Mouse (Mus musculus) embryonic fibroblast, embryonic 13.5 days (primary cell): ENCODE results near the gene Pla2r1.

Experiments
- CTCF ChIP-seq: IDR thresholded peaks from 2 replicates; pipeline ENCODE4 v1.5.1; 2011; ENCODE audit warnings: mild to moderate bottlenecking, control low read depth, low read length, moderate library complexity, borderline replicate concordance; ENCODE audit not compliant: insufficient read depth
- POLR2A ChIP-seq: IDR thresholded peaks from 2 replicates; pipeline ENCODE4 v1.6.1; 2011; ENCODE audit warnings: low read depth, mild to moderate bottlenecking, control low read depth, low read length, moderate library complexity

DNA sequence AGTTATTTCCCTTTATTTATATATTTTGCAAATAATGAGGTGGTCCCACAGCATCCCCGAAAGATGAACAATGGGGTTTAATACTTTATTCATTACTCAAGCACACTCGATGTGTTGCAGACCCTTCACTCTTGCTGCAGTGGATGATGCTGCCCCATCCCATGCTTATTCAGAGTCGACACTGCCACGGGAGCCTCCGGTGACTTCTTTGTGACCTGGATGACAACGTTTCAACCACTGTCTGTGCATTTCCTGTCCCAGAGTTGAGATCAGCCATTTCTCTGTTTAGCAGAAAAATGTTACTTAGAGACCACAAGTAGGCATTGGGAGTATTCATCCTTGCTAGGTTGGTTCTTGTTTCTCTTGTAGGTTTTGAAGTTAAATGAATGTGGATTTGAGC is 159.3 kb downstream of the Pla2r1 start:
- TF ChIP-seq CTCF (no peak), POLR2A (no peak)
